Mouse (Mus musculus): Measurements from ENCODE around the gene Slc39a11. TPM values are rescaled to one million over a fixed set of nuclear protein-coding genes. Genes with fewer than 3 reads are reported as not detected.

Gene Slc39a11
- total RNA-seq, 2 experiments from 2014 or later = 1.8 to 3.1 TPM

- no peak for DNase-seq
Observed at GRCm38 (mm10) chr11:113339770-113340169, 310.1 kb downstream of the Slc39a11 start.

GRCm38 (mm10) chr11:113338581-113338980 is 311.3 kb downstream of the Slc39a11 start:
- DNase-seq = no peak

GRCm38 (mm10) chr11:113335706-113336105 is 314.2 kb downstream of the Slc39a11 start:
- no peak for DNase-seq

GRCm38 (mm10) chr11:113334444-113334881 is 315.4 kb downstream of the Slc39a11 start:
- no peak for DNase-seq

GRCm38 (mm10) chr11:113333535-113333934 is 316.3 kb downstream of the Slc39a11 start:
- DNase-seq = no peak

GRCm38 (mm10) chr11:113330061-113330591 is 319.8 kb downstream of the Slc39a11 start:
- DNase-seq = no peak

- DNase-seq = no peak
Observed at GRCm38 (mm10) chr11:113327499-113328062, 322.3 kb downstream of the Slc39a11 start.

GRCm38 (mm10) chr11:113326387-113327011 is 323.4 kb downstream of the Slc39a11 start:
- peak; percentile 25 for DNase-seq

- DNase-seq = no peak
Observed at GRCm38 (mm10) chr11:113321601-113322000, 328.3 kb downstream of the Slc39a11 start.

- DNase-seq = no peak
Observed at GRCm38 (mm10) chr11:113309265-113309951, 340.5 kb downstream of the Slc39a11 start.

- no peak for DNase-seq
Observed at GRCm38 (mm10) chr11:113308256-113308941, 341.5 kb downstream of the Slc39a11 start.

GRCm38 (mm10) chr11:113303204-113303603 is 346.7 kb downstream of the Slc39a11 start:
- DNase-seq = no peak

- DNase-seq = no peak
Observed at GRCm38 (mm10) chr11:113299492-113299891, 350.4 kb downstream of the Slc39a11 start.

- peak; percentile 30 for DNase-seq
Observed at GRCm38 (mm10) chr11:113297765-113298164, 352.1 kb downstream of the Slc39a11 start.

GRCm38 (mm10) chr11:113296912-113297625 is 352.8 kb downstream of the Slc39a11 start:
- DNase-seq = no peak

- DNase-seq = peak; percentile 28
Observed at GRCm38 (mm10) chr11:113296162-113296561, 353.7 kb downstream of the Slc39a11 start.

GRCm38 (mm10) chr11:113294518-113294917 is 355.4 kb downstream of the Slc39a11 start:
- DNase-seq = peak; percentile 27

GRCm38 (mm10) chr11:113292906-113293614 is 356.8 kb downstream of the Slc39a11 start:
- no peak for DNase-seq

- peak; percentile 61 for DNase-seq
Observed at GRCm38 (mm10) chr11:113291781-113292714, 357.8 kb downstream of the Slc39a11 start.

GRCm38 (mm10) chr11:113290911-113291310 is 359.0 kb downstream of the Slc39a11 start:
- DNase-seq = no peak

Data from gastrocnemius, postnatal 25 days (tissue).